Mouse (Mus musculus) kidney, postnatal 4 days (tissue): ENCODE data around the gene Ces2e.
"Not testable (repeated sequence)": the region's sequence is repeated elsewhere in the genome, so short reads cannot be mapped to it uniquely, and the experiment has no call there.

Experiments
- DNase-seq, 2 experiments: peaks; one replicate each; pipeline ENCODE4 v3.0.0; 2021; ENCODE audit warnings: mixed read lengths in 2 of 2

Ces2e gene

DNA sequence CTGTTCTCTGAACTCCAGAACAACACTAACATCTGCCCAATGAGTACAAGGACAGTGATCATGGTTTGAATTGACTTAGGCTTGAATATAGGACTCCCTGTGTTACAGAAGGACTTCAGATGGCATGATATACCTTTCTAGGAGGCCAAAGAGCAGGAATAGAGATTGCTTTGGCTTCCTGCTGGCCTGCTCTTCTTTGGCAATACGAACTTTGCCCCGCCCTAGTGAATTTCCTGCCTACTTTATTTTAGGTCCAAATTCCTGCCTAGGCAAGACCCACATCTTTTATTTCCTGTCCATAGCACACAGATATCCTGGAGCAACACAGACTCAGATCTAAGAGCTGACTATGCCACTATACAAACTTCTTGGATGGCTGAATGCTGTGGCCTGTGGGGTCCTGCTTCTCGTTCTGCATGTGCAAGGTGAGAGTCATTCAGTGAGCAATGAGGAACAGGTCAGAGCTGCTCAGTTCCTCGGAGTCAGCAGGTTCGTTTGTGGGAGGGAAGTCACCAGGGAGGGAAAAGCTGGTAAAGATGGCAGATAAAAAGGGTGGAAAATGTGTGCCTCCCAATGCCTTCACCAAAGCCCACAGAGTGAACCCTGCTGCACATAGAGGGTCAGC, at the start of gene Ces2e:
TSS of gene Ces2e (plus strand) at position 289 of the 625 bp plus-strand sequence.
- peak in 1 of 2 experiments; percentile 13 for DNase-seq

DNA sequence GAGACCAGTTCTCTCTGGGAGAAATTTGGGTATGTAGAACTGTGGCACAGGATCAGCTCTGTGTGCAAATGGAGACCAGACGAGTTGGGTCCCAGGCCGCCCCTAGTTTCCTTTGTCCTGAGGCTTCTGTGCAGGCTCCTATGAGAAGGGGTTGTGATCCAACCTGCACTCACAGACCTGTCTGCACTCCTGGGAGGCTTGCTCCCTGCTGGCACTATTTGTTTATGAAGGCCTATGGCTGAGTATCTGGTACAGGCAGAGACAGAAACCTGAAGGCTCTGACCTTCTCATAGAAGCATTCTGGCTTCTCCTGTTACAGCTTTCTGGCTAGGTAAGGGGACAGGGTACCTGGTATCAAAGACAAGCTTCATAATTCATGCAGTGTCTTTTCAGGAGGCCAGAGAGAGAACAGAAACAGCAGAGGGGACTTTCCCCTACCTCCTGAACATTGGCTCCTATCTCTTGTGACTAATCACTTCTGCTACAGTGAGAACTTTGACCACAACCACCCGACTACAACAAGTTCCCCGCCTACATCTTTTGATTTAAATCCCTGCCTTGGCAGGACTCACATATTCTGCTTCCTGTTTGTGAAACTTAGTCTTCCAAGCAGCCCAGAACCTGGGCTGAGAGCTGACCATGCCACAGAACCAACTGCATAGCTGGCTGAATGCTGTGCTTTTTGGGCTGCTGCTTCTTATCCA, 39.7 kb upstream of the Ces2e start:
- not testable (repeated sequence) for DNase-seq

DNA sequence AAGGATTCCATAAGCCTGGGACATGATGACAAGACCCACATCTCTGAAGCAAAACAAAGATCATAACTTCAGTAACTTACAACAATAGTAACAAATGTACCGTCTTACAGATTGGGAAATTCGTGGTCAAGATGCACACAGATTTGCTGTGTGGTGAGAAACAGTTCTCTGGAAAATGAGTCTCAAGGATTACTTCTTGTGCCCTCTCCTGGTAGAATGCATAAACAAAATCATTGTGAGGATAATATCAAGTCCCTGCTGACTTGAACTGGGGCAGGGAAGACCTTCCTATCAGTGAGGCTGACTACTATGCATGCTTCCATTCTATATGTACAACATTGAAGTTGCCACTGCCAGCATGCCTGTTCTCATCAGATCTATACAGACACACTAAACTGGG, 24.3 kb upstream of the Ces2e start:
- no peak for DNase-seq

DNA sequence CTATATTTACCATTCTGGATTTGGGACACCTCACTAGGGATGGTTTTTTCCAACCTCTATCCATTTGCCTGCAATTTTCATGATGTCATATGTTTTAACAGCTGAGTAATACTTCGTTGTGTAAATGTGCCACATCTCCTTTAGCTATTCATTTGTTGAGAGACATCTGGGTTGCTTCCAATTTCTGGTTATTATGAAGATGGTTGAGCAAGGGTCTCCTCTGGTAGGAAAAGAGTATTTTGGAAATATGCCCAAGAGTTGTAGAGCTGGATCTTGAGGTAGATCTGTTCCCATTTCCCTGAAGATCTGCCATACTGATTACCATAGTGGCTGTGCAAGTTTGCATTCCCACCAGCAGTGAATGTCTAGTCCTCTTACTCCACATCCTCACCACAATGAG, 18.9 kb upstream of the Ces2e start:
- no peak for DNase-seq

DNA sequence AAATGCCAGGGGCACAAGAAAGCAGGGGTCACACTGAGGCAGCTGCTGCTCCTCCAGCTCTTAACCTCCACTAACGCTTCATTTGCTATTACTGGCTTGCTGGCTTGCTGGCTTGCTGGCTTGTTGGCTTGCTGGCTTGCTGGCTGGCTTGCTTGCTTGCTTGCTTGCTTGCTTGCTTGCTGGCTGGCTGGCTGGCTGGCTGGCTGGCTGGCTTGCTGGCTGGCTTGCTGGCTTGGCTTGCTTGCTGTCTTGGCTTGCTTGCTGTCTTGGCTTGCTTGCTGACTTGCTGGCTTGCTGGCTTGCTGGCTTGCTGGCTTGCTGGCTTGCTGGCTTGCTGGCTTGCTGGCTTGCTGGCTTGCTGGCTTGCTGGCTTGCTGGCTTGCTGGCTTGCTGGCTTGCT, 17.0 kb upstream of the Ces2e start:
- DNase-seq, result not testable (repeated sequence)

DNA sequence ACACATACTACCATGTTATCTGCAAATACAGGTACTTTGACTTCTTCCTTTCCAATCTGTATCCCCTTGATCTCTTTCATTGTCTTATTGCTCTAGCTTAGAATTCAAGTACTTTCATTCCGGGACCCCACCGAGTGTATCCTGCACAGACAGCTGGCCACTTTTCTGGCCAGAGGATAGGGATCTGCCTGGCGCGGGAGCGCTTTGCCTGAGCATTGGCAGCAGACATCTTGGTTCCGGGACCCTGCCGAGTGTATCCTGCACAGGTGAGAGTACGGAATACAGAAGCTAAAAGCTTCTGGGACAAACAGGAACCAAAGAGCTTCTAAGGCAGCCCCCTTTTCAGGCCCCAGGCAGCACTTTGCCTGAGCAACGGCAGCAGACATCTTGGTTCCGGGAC, 16.4 kb upstream of the Ces2e start:
- DNase-seq, result not testable (repeated sequence)

DNA sequence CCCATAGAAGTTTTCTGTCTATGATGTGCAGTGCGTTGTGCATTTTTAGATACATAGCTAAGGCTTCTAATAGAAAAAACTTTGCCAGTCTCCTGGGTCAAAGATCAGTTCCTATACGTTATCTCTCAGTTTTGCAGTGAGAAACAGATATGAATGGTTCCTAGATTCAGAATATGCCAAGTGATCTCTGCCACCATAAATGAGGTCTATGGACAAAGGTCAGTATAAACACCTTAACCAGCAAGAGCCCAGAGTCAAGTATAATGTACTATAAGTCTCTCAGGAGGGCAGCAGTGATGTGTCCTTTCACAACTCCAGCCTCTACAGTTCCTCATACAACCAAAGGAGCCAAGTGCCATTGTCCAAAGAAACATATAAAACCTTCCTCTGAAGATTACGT, 1.2 kb downstream of the Ces2e start:
- no peak for DNase-seq

DNA sequence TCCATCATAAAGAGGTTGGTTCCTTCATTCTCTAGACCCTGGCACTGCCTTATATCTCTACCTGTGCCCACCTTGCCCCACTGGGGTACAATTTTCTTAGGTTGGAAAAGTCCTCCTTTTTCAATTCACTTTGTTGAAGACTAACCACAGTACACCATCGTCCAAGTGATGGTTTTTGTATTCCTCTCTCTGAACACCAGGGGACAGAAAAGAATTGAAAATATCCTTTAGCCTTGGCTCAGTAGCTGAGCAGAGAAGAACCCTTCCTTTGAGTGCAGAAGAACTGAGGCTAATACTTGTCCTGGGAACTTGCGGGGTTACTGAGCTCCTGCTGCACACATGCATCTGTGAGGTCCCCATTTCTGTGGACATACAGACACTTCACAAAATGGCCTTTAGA, 18.6 kb downstream of the Ces2e start:
- DNase-seq, result no peak

DNA sequence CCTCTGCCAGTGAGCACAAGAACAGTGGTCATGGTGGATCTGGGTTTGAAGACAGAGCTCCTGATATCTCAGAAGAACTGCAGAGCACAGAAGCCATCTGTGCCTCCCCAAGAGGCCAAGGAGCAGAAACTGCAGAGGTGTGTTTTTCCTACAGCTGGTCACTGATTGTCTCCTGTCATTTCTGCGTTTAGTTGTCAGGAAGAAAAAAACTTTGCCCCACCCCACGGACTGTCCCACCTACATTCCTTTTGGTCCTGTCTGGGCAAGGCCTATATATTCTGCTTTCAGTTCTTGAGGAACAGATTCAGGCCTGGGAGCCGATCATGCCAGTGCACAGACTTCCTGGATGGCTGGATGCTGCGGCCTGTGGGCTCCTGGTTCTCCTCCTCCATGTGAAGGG, 21.0 kb downstream of the Ces2e start, which contains the start of gene Ces2f:
TSS of gene Ces2f (plus strand) at position 301 of the 400 bp plus-strand sequence.
- DNase-seq, result peak in 1 of 2 experiments; percentile 6

DNA sequence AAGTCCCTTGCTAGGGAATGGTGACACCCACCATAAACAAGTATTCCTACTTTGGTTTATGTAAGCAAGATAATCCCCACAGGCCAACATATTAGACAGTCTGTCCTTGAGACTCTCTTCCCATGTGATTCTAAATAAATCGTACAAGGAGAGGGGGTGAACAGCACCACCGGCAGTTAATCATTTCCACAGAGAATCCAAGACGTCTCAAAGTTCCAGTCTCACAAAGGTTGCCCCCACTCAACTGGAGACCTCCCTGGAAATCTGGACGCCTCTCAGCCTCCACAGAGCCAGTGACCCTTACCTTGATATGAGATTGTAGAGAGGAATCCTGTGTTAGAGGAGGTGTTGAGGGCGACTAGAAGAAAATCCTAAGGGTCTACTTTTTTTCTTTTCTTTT, 23.0 kb downstream of the Ces2e start:
- peak in 1 of 2 experiments; percentile 9 for DNase-seq

DNA sequence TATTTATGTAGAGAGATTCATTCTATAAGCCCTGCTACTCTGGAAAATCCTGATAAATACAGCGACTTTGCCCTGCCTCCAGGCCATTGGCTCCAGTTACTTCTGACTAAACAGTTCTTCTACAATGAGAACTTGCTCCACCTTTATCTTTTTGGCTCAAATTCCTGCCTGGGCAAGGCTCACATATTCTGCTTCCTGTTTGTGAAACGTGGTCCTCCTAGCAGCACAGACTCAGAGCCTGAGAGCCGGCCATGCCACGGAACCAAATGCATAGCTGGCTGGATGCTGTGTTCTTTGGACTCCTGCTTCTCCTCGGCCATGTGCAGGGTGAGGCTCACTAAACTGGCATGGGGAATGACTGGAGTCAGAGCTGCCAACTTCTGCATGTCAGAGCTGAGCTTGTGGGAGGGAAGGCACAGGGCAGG, 35.5 kb downstream of the Ces2e start, which contains the start of gene Ces2g:
TSS of gene Ces2g (plus strand) at position 182 of the 425 bp plus-strand sequence.
- peak in 1 of 2 experiments; percentile 10 for DNase-seq

DNA sequence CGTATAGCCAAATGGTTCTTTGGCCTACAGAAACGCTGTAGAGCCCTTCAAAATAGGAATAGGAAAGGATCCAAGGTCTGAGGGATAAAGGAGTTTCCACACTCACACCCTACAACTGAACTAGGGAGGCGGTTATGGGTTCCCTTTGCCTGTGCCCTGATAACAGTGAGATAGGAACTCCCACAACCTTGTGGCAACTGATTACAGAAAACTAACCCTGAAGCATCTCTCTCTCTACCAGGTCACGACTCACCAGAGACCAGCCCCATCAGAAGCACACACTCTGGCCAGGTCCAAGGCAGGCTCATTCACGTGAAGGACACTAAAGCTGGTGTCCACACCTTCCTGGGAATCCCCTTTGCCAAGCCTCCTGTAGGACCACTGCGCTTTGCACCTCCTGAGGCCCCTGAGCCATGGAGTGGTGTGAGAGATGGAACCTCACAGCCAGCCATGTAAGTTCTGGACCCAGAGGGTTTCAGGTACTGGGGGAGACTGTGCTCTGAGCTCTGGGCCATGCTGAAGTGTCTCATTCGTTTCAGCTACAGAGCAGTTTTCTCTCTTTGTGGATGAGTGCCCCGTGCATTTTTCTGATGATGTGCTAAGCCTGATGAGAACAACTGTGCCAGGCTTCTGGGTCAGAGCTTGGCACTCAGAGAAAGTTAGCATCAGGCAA, 36.3 kb downstream of the Ces2e start:
- DNase-seq, result no peak

DNA sequence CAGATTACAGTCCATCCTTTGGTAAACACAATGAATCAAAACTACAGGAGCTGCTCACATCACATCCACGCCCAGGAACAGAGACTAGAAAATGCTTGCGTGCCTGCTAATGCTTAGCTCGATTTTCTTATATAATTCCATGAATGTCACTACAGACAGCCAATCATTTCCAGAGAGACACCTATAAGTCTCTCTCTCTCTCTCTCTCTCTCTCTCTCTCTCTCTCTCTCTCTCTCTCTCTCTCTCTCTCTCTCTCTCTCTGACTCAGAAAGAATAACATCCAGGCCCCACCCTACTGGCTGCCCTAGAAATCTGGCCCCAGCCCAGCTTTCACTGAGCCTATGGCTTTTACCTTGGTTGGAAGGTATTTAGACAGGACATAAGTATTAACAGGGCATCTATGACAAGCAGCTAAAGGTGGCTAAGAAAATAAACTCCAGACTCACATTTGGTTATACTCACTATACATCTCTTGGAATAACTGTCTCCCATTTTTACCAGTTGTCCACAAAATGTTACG, 37.4 kb downstream of the Ces2e start:
- no peak for DNase-seq

DNA sequence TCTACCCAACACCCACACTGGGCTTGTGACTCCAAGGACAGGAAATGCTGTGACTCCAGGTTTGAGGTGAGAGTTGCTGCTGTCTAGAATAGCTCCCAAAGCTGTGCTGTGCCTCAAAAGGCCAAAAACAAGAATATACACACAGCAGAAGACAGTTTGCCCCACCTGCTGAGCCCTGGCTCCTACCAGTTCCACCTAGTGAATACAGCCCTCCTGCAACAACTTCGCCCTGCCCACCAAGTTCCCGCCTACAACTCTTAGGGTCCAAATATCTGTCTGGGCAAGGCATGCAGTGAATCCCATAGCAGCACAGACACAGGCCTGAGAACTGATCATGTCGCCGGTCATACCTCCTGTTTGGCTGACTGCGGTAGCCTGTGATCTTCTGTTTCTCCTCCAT, 58.1 kb downstream of the Ces2e start:
- peak in 1 of 2 experiments; percentile 10 for DNase-seq
